Mouse (Mus musculus): Measurements from ENCODE around the gene Grm4. TPM values are rescaled to one million over a fixed set of nuclear protein-coding genes. Genes with fewer than 3 reads are reported as not detected.

Gene Grm4
- total RNA-seq, 2 experiments from 2014 or later = not detected

GRCm38 (mm10) chr17:27552215-27553201 is 31.3 kb upstream of the Grm4 start:
- DNase-seq = no peak
- intact Hi-C loops (cut with DNase I; ENCODE audit: low total_unique reads) = no loop called here

DNA sequence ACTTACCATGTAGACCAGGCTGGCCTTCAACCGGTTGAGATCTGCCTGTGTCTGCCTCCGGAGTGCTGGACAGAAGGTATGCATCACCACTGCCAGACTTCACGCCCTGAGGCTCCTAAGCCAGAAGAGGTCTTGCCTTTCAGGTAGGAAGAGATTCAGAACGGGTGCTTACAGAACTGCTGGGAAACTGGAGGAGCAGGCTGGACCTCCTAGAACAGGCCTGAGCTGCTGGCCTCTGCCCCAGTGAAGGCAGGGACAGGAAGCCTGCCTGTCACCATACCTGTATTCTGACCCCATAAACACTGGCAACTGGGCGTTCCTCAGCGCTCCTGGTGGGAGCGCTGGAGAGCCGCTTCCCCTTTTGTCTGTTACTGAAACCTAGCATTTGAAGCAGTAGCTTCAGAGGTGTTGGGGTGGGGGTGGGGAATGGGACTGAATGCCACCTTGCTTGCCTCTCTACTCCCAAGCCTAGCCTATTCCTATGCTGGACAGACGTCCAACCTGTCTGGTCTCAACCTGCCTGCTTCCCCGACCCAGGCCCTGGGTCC is 30.3 kb upstream of the Grm4 start:
- no peak for DNase-seq
- intact Hi-C loops (cut with DNase I; ENCODE audit: low total_unique reads) = no loop called here

- intact Hi-C loops (cut with DNase I; ENCODE audit: low total_unique reads) = no loop called here
- DNase-seq = no peak
Observed at GRCm38 (mm10) chr17:27549234-27549633, 28.0 kb upstream of the Grm4 start.

GRCm38 (mm10) chr17:27547253-27547868 is 26.2 kb upstream of the Grm4 start:
- intact Hi-C loops (cut with DNase I; ENCODE audit: low total_unique reads) = no loop called here

DNA sequence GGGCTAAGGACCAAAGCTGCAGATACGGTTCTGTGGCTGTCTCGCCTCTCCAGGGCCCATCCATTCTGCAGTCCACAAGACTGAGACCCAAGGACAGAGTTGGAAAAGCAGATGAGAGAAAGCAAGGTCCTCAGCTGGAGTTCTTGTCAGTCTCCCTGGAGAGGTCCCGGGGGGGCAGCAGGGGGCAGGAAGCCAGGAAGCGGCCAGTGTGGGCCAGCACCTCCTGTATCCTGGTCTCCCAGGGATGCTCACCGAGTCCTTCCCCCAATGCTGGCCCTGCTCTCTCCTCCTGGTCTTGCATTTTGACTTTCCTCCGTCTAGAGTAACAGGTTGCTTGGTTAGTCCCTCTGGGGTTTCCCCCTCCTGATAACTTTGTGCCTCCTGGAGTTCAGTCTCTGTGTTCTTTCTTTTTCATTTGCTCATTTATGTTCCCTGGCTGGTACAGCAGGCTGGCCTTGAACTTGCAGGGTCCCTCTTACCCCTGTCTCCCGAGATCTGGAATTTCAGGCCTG is 25.4 kb upstream of the Grm4 start:
- DNase-seq = no peak

More at GRCm38 (mm10) chr17:27547253-27547868, 26.2 kb upstream of the Grm4 start:
- DNase-seq = peak; percentile 77

DNA sequence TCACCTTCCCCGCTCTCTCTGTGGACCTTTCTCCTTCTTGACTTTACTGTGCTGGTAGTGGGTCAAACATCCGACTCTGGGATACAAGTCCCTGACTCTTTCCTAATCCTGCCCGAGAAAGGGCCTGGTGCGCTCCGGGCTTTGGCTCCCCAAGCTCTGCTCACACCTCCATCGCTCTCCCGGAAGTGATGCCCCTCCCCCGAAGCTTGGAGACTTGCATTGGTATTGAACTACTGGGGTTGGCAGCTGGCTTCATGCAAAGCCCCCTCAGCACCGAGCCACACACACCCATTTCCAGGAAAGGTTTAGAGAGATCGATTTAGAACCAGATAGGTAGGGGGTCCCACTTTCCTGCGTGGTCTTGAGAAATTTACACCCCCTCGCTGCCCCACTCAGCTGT is 24.8 kb upstream of the Grm4 start:
- intact Hi-C loops (cut with DNase I; ENCODE audit: low total_unique reads) = no loop called here
- no peak for DNase-seq

More for the DNA sequence above, 25.4 kb upstream of the Grm4 start:
- intact Hi-C loops (cut with DNase I; ENCODE audit: low total_unique reads) = no loop called here

DNA sequence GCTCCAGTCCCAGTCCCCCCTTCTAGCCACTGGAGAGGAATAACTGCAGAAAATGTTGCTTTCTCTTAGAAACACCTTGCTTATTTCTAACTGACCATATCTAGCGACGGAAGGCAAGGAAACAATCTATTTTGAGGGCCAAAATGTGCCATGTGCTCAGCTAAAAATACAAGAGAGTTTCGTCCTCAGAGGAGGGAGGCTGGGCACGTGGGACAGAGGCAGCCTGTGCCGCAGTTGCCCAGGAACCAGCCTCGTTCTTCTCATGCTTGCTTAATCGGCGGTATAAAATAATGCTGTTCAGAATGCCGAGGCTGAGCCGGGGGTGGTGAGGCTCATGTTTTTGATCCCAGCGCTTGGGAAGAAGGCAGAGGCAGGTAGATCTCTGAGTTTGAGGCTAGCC is 23.3 kb upstream of the Grm4 start:
- intact Hi-C loops (cut with DNase I; ENCODE audit: low total_unique reads) = no loop called here
- DNase-seq = no peak

DNA sequence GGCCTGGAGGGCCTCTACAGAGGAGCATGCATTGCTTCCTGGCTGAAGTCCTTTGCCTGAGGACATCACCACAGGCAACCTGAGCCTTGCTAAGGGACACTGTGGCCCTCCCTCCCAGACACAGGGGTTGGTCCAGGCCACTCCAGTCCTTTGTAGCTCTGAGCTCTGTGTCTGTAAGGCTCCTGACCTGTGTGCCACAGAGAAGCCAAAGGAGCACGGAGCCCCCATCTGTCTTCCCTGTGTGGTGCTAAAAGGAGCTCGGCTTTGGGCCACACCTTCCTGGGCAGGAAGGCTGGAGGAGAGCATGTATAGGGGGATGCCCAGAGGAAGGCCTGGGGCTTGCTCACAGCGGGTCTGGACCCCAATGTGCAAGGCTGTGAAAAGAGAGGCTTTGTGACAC is 20.8 kb upstream of the Grm4 start:
- DNase-seq = no peak
- intact Hi-C loops (cut with DNase I; ENCODE audit: low total_unique reads) = no loop called here

GRCm38 (mm10) chr17:27541261-27541660 is 20.1 kb upstream of the Grm4 start:
- intact Hi-C loops (cut with DNase I; ENCODE audit: low total_unique reads) = no loop called here
- no peak for DNase-seq

- intact Hi-C loops (cut with DNase I; ENCODE audit: low total_unique reads) = no loop called here
- DNase-seq = peak; percentile 84
Observed at GRCm38 (mm10) chr17:27534718-27535117, 13.5 kb upstream of the Grm4 start.

DNA sequence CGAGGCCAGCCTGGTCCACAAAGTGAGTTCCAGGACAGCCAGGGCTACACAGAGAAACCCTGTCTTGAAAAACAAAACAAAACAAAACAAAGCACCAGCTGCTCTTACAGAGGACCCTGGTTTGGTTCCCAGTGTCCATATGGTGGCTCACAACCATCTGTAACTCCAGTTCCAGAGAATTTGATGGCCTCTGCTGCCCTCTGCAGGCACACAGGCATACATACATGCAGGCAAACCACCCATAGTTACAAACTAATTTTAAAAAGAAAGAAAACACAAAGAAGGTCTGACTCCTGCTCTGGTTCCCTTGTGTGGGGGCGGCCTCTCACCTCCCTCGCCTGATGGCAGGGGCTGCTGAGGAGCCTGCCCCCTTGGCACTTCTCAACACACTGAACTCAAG is 12.2 kb upstream of the Grm4 start:
- intact Hi-C loops (cut with DNase I; ENCODE audit: low total_unique reads) = no loop called here
- DNase-seq = no peak

- intact Hi-C loops (cut with DNase I; ENCODE audit: low total_unique reads) = no loop called here
- DNase-seq = no peak
Observed at GRCm38 (mm10) chr17:27532095-27532494, 10.9 kb upstream of the Grm4 start.

GRCm38 (mm10) chr17:27528767-27529166 is 7.6 kb upstream of the Grm4 start:
- DNase-seq = no peak
- intact Hi-C loops (cut with DNase I; ENCODE audit: low total_unique reads) = no loop called here

DNA sequence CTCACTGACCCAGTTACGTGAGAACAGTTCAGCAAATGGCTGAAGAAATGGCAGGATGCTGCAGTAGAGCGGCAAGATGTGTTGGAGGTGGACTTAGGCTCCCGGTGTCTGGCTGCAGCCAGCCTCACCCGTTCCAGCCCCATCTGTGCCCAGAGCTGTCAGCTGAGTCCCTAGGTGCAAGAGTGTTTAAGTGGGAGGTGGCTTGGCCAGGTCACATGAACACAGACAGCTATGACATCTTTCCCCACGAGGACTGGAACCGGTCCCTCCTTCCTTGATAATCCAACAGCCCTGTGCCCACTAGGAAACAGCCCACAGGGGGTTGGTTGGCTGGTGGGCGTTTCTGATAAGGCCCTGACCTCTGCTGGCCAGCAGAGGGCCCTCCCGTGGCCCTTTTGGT is 6.8 kb upstream of the Grm4 start:
- no peak for DNase-seq
- intact Hi-C loops (cut with DNase I; ENCODE audit: low total_unique reads) = no loop called here

- DNase-seq = no peak
- intact Hi-C loops (cut with DNase I; ENCODE audit: low total_unique reads) = no loop called here
Observed at GRCm38 (mm10) chr17:27527188-27527587, 6.0 kb upstream of the Grm4 start.

DNA sequence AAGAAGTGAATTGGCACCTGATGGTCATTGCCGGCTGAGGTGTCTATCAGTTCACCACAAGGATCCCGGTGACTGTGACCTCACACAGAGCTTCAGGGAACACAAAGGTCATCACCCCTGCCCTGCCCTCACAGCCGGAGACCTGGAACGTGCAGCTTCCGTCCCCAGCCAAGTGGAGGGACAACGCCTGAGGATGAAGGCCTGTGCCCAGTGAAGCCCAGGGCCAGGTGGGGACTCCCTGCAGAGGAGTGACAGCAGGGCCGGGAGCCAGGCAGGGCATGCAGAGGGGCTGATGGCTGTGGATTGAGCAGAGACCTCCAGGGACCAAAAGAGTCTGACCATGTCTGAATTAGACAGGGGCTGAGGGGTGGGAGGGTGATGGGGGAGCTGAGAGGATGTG is 1.9 kb upstream of the Grm4 start:
- intact Hi-C loops (cut with DNase I; ENCODE audit: low total_unique reads) = loop anchor here (5.0 kb wide), 2 partner anchors 266 to 311 kb away; no protein-coding TSS in a partner anchor
- DNase-seq = no peak

DNA sequence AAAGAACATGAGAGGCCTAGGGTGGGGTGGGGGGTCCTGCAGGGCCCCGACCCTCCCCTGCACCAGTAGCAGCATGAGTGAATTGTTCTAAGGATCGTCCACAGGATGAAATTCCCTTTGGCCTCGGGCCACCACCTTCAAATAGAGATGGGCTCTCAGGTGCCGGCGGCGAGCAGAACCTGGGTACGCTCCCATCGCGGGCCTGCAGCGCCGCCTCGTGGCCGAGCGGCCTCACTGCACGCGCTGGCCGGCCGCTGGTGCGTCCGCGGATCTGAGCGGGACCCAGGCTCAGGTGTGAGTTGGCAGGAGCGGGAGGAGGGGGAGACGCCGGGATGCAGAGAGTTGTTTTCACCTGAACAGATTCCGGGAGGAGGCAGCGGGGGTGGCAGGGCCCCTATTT is 646 bp downstream of the Grm4 start:
- peak; percentile 36 for DNase-seq
- intact Hi-C loops (cut with DNase I; ENCODE audit: low total_unique reads) = loop anchor here (5.0 kb wide), 2 partner anchors 263 to 308 kb away; no protein-coding TSS in a partner anchor

DNA sequence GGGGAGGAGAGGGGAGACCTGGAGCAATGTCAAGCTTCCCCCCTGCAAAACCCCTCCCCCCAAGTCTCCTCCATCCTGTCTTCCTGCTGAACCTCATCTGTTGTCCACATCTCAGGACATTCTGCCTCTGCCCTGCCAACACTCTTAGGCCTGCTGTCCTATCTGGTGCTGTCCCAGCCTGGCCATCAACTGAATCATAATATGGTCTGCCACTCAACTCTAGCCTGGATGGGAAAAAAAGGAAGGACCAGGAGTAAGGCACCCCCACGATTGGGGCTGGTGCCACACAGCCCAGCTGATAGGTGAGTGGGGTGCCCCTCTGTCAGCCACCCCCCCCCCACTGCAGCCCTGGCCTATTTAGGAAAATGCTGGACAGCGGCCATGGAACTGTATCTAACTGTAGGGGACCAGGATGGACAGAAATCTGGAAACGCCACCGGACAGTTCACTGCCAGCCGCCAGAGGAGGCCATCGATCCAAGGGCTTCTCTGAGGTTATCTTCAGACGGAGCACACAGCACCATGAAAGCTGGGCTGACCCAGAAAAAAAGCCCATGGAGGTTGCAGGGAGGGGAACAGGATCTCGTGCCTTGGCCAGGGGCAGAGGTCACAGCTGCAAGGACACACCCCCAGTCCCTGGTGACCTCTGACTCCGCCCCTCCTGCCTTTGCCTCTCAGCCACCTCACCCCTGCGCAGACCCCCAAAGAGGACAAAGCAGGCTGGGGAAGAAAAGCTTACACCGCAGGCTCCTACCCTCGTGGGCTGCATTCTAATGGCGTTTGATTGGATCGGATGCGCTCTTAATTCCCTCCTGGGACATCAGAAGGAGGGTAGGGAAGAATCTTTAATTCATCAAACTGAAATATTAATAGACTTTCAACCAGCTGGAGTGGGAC is 2.3 kb downstream of the Grm4 start:
- DNase-seq = no peak

DNA sequence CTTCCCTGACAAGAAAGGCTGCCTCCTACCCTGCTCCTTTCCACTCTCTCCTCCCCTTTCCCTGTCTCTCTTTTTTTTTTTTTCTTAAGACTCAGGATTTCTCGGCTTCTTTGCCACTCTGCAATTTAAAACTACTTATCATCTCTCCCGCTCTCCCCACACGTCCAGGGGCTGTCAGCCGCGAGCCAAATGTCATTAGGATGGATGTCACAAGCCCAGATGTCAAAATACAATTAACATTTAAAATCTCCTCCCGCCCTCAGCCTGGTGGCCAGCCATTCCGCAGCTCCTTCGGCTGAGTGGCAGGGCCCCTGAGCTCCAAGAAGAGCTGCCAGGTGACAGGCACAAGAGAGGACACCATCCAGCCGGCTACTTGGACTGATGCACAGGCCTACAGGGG is 2.9 kb downstream of the Grm4 start:
- no peak for DNase-seq
- intact Hi-C loops (cut with DNase I; ENCODE audit: low total_unique reads) = loop anchor here (5.0 kb wide), 1 partner anchor 481 kb away; no protein-coding TSS in a partner anchor

More for the DNA sequence above, 2.3 kb downstream of the Grm4 start:
- intact Hi-C loops (cut with DNase I; ENCODE audit: low total_unique reads) = loop anchor here (5.0 kb wide), 1 partner anchor 482 kb away; no protein-coding TSS in a partner anchor

All from gastrocnemius, postnatal 14 days (tissue).